Mouse (Mus musculus): ENCODE results near the gene Gm10198.

Gene Gm10198

DNA sequence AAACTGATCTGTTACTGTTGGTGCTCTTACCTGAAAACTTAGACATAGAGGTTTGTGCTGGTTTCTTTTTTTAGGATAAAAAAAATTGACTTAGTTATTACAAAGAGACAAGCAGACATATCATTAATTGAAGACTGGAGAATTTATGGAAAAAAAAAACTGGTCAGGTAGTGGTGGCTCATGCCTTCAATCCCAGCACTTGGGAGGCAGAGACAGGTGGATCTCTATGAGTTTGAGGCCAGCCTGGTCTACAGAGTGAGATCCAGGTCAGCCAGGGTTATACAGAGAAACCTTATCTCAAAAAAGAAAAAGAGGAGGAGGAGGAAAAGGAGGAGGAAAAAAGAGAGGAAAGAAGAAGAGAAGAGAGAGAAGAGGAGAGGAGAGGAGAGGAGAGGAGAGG, at the start of gene Gm10198:
Gene Gm10198, plus strand, starts transcription at position 301 of the 400 bp plus-strand sequence.
- DNase-seq, result no peak

DNA sequence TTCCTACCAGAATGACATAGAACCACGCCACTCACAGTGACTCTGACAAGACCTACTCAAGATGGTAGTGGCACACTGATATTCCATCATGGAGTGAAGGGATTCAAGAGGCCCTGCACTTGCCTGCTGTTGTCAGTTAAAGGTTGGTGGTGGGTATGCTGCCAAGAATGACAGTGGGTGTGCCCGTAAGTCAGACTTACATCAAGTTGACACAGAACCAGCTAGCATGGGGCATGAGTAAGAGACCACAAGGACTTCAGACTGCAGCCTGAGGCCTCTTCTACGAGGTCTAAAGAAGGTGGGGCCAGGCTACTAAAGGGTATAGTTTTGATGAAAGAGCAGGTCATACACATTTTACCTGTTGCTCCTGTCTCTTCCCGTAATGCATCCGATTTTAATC, 47.3 kb upstream of the Gm10198 start:
- no peak for DNase-seq

DNA sequence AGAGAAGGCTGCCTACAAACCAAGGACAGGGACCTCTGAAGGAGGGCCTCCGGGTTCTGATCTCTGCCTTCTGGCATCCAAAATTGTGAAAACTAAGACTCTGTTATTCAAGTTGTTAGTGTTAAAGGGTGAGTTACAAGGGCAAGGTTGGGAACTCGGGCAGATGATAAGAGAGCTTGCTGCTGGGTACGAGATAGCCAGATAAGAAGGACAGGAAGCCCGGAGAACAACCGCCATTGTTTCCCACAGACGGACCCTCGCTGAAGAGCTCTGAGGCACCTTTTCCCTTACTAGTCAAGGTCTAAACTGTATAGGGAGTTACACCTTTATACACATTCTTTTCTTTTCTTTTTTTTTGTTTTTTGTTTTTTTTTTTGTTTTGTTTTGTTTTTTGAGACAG, 39.8 kb upstream of the Gm10198 start:
- DNase-seq, result no peak

DNA sequence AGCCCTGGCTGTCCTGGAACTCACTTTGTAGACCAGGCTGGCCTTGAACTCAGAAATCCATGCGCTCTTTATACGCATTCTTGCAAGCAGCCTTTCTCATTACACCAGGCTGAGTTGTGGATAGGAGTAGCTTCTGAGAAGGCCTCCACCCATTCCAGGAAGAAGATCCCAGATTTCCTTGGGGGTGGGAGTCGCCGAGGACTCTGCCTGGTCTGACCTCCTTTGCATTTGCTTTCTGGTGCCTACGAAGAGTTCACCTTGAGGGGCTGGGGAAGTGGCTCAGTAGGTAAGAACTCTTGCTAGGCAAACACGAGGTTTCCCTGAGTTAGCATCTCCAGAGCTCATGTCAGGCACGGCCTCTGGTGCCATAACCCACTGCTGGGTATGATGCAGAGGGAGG, 39.4 kb upstream of the Gm10198 start:
- no peak for DNase-seq

DNA sequence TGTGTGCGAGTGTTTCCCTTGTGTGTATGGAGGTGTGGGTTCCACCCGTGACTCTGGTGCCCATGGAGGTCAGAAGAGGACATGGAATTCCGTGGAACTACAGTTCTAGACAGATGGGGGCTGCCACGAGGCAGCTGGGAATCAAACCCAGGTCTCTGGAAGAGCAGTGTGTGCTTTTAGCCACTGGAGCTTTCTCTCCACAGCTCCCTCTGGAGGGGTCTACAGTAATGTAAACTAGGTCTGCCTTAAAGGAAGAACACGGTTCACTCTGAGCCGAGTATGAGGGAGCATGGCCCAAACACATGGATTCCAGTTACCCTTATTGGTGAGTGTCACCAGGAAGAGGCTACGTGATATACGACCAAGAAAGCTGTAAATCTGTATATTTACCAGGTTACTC, 38.6 kb upstream of the Gm10198 start:
- no peak for DNase-seq

DNA sequence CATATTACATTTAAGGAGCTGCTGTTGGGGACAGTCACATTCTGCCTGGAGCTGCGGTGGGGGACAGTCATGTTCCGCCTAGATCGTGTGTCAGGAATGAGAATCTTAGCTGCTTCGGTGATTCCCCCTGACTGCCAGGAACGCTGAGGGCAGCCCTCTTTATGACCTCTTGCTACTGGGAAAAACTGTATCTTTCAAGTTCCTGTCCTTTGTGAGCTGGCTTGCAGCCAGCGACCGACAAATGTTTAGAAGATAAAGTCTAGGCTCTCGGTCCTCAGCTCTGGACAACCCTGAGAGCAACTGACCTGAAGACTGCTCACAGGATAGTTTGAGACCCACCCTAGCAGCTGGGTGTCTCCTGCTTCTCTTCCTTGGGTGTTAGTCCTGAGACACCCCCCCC, 37.3 kb upstream of the Gm10198 start:
- DNase-seq, result no peak

DNA sequence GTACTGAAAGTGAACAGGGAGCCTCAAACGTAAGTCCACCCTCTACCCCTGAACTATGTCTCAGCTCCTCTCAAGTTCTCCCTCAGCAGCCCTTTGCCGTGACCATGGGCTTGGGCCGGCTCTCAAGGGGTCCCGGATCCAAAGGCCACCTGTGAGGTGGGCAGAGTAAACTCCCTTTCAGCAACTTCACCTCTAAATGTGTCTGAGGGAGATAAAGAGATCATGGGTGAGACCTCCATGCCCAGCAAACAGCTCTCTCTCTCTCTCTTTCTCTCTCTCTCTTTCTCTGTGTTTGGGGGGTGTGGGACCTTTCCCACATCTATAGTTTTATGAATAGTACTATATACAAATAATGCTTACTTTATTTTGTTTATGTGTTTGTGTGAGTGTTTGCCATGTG, 36.2 kb upstream of the Gm10198 start:
- DNase-seq, result no peak

DNA sequence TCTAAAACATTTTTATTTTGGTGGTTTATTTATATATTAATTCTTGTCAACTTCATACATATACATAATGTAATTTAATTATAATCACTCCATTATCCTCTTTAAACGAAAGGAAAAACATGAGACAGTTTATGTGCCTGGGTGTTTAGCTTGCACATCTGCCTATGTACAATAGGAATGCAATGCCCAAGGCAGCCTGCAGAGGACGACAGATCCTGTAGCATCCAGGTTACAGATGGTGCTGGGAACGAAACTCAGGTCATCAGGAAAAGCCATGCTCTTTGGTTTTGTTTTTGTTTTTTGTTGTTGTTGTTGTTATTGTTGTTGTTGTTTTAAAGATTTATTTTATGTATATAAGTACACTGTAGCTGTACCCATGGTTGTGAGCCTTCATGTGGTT, 32.4 kb upstream of the Gm10198 start:
- no peak for DNase-seq

DNA sequence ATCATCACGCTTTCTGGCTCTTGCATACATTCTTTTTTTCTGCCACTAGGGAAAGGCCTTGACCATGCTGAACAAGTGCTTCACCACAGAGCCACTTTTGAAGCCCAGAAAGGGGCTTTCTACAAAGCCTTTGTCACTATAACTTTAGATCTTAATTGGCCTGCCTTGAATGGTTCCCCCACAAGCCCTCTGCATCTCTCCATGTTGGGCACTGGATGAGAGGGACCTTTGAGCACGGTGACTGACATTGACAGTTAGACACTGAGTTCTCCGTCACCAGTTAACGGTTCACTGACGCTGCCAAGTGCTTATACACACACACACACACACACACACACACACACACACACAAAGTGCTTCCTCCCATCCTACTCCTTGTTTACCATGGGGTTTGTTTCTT, 30.0 kb upstream of the Gm10198 start:
- DNase-seq, result no peak

DNA sequence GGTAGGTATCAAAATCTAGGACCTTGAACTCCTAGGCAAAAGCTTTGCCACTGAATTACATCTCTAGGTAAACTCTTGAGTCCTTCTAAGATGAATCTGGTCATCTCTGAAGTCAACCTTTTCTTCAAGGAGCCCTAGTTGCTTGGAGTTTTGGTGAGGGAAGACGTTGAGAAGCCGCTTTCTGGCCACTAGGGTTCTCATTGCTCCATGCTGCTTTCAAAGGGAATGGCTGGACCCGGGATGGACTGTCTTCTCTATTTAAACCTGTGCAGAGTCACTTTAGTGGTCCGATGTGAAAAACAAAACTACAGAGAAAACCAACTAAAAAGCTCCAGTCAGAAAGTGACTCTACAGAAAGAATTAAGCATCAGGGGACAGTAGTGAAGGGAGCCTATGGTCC, 18.4 kb upstream of the Gm10198 start:
- no peak for DNase-seq

DNA sequence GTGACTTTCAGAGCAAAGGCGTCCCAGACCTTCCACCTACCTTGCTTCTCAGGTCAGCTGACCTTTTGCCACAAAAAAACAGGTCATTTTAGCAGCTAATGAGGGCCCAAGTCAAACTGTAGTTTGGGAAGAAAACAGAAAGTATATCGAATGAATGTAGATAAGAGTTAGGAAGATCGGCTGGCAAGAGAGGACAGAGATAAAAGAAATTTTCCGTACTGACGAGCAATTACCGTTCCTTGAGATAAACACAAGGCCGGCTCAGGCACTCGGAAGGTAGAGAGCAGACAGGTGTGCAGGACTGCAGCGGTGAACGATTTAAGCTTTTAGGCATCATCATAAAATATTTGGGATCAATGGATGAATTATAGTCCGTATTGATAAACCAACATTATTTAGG, 15.4 kb upstream of the Gm10198 start:
- no peak for DNase-seq

DNA sequence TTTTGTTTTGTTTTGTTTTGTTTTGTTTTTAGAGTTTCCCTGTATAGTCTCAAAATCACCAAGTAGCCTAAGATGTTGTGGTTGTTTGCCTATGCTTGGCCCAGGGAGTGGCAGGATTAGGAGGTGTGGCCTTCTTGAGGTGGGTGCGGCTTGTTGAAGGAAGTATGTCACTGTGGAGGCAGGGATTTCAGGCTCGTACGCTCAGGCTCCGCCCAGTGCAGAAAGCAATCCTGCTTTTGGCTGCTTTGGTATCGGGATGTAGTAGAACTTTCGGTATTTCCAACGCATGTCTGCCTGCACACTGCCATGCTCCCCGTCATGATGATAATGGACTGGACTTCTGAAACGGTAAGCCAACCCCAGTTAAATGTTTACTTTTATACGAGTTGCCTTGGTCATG, 12.5 kb upstream of the Gm10198 start:
- no peak for DNase-seq

DNA sequence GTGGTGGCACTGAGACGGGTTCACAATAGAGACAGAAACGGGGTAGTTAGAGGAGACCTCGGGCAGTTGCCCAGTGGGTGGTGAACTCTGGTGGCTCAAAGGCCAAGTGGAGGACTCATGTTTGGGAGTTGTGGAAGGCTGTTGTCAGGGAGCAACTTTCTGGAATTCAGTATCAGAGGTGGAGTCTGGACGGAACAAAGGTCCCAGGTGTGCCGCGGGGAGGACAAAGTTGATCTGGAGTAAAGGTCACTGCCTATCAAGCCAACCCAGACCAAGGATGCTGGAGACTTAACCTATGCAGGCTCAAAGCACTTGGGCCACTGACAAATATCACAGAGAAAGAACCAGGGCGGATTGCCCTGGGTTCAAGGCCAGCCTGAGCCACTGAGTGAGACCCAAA, 5.5 kb downstream of the Gm10198 start:
- no peak for DNase-seq

DNA sequence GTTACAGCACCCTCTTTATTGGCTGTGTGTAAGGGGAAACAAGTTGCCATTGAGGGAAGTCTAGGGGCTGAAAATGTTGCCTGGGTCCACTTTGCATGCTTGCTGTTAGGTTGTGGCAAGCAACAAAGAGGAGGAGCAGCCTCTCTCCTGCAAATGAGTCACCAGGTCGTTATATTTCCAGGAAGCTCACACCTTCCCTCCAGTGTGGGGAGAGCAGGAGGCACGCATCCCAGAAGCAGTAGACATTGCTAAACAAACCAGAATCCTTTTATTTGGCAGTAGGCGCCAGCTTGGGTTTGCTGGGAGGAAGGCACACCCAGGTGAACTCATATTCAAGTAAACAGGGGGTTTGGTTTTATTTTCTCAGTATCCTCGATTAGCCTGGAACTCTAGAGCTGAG, 8.8 kb downstream of the Gm10198 start:
- DNase-seq, result no peak

DNA sequence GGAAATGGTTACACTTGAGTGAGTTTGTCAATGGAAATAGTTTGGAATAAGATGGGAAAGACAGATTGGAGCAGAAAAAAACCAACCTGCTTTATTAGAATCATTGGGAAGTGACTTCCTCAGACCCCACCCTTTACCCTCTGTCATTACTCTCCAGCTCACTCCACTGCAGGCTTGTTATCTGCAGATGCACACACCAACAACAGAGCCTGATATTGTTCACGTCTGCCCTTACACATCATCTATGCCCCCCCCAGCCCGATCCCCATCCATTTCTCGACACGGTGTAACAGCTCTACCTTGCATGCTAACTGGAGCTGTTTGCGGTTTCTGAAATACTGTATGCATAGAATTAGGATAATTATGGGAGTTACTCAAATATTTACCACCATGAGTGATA, 12.2 kb downstream of the Gm10198 start:
- DNase-seq, result no peak

DNA sequence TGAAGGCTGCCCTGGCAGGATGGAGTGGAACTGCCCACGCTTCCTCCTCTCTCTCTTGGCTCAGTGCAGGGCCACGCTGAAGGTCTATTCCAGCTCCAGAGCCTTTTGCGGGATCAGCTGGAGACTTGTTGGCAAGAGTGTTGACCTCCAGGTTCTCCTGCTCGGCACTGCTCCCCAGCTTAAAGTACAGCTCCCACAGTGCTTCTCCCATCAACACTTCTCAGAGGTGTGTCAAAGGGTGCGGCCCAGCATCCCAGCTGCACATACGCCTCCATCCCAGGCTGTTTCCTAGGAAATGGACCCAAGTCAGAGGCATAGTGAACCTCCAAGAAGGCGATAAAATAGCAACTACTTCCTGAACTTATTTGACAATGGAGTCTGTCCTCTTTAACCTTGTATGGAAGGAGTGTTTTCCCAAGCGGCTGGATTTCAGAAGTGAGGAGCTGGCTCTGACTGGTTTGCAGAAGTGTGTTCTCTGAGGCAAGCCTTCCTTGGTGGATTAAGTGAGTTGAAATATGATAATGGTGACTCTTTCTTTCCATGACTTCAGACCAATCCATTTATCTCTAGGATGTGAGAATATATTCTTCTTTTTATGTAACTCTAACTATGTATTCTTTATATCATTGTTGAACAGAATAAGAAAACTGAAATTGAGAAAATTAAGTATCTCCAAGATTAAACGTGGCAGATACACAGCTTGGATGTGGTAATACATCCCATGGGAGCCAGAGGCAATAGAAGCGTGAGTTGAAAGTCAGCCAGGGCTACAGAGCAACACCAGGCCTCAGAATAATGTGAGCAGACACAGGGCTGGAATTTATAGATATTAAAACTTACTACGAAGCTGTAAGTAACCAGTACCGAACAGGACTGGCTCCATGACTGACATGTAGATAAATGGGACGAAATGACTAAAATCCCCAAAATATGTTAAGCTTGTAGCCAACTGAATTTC, 23.9 kb downstream of the Gm10198 start:
- no peak for DNase-seq

DNA sequence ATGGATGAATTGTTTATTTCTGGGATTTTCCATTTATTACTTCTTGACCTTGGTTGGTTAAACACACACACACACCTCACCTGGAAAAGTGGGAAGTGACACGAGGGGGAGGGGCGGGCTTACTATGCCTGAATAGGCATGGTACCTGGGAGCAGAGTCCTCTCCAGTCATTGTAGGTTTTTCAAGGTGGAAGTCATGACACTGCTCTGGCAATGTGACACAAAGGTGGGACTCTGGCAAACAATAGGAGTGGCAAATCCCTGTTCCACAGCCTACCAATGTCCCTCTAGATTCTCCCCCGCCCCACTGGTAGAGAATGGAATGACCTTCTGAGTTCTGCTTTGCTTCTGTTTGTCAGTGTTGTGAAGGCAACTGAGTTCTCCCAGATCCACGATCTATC, 27.8 kb downstream of the Gm10198 start:
- no peak for DNase-seq

DNA sequence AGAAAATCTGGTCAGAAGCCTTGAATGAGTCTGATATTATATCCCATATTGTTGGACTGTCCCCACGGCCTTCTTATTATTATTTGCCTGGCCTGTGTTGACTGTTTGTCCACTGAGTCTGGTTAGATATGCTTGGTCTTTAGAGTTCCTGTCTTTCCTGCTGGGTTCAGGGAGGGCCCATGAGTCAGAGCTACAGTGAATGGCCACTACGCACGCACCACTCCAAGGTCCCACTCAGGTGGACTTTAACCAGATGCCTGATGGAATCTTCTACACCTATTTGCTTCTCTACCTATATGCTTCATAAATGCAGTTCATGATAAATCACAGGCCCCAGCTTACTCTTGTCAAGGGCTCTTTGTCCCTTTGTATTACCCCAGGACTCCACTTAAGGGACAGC, 29.8 kb downstream of the Gm10198 start:
- no peak for DNase-seq

DNA sequence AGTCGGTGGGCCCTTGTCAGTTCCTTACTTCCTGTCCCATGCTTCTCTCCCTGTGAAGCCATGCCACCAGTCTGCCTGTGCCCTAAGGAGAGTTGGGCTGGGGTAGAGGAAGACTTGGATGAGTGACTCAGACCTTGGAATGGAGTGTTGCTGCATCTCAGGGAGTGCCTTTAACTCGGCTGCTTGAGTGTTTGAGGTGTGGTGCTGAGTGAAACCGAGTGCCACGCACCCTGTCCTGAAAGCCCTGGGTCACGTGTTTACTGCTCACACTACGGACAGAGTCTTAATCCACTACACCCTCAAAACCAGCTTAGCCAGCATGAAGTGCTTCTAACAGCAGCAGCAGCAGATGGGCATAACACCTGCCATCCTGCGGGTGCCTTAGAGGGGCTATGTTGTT, 30.5 kb downstream of the Gm10198 start:
- DNase-seq, result no peak

DNA sequence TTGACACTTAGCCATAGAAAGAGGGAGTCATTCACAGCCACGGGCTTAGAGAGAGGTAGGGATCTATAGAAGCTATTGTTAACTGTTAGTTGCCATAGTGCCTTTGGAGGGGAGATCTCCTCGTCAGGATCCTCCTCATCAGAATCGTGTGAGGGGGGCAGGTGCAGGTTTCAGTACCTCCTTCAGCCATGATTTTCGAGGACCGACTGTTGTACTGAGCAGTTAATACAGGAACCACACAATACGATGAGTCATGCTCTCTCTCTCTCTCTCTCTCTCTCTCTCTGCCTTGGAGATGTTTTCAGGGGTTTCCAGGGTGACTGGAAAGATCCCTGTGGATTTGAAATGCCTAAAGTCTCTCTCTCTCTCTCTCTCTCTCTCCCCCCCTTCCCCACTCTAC, 31.5 kb downstream of the Gm10198 start:
- no peak for DNase-seq

DNA sequence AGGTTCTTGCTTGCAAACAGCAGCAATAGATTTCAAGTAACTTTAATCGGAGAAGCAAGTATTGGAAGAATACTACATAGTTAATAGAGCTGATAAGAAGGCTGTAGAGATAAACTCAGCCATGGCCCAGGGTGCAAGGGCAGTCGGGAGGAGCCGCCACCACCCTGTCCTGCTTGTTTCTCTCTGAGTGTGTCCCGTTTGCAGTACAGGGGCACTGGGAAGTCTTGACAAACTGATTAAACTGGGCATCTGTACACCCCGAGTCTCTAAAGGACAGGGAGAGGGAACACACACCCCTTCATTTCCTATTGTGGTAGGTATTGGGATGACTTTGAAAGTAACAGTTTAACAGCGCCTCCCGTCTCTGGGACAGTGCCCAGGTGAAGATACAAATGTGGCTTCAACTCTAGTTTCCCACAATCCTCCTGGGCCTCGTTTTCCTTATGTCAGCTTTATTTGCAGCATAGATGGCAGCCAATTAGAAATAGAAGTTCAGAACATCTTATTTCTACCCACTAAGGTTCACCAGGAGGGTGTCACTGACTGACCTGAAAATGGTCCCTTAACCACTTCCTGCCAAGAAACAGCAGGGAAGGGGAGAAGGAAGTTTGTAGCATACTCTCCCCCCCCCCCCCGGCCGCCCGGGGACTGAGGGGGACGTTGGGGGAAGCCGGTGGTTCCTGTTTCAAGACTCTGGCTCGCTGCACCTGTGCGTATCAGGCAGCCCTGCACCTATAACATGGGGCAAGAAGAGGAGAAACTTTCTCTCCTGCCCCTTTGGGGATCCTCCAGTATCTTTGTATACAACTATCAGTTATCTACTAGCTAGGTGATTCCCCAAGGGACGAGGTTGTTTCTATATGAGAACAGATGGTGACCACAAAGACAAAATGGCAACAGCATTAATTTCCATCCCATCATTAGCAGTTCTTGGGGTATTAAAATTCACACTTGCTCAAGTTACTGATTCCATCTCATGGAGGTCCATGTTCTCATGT, 41.9 kb downstream of the Gm10198 start:
- no peak for DNase-seq

DNA sequence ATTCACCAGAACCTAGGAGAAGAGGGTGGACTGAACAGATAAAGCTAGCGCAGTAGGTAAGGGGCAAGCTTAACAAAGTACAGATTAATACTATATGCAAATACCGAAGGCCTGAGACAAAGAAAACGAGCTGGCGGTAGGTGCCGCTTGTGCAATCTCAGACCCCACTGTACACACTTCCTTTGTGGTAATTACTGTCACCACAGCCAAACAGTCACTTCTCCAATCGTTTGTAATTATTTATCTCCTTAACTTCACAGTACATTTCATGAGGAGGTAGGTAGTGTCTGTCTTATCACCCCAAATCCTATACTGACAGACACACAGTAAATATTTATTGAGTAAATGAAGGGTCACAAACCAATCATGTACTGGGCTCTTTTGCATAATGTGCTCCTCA, 47.7 kb downstream of the Gm10198 start:
- DNase-seq, result no peak

Measured in right cerebral cortex, postnatal 25 days (tissue).